Mouse (Mus musculus) heart, postnatal 0 days (tissue): ENCODE data around the gene Gns. TPM values are rescaled to one million over a fixed set of nuclear protein-coding genes. Genes with fewer than 3 reads are reported as not detected.

ENCODE experiments used
- ATAC-seq: fragments of 200-750 bp; cut with Nextera tagmentation; 2 replicates; pipeline ENCODE4 v1.8.0; 2017; ENCODE audit warnings: low read depth, moderate number of reproducible peaks, moderate library complexity; ENCODE audit not compliant: insufficient read depth
- DNase-seq: peaks from one replicate; pipeline ENCODE4 v3.0.0-alpha.2; 2016; ENCODE audit warnings: low spot score
- H3K27ac ChIP-seq: fragments of 300-500 bp; sonication (generic); 2 replicates; pipeline ENCODE4 v1.5.1; 2014; ENCODE audit warnings: low read depth, mild to moderate bottlenecking
- H3K27me3 ChIP-seq: fragments of 300-500 bp; sonication (generic); 2 replicates; pipeline ENCODE4 v1.6.1; 2014; ENCODE audit warnings: low read length, mixed read lengths; ENCODE audit not compliant: control insufficient read depth, insufficient read depth
- H3K36me3 ChIP-seq: fragments of 300-500 bp; sonication (generic); replicated peaks from 2 replicates; pipeline ENCODE4 v1.6.1; 2014; ENCODE audit warnings: low read length, mixed read lengths; ENCODE audit not compliant: control insufficient read depth, insufficient read depth
- H3K4me1 ChIP-seq: fragments of 300-500 bp; sonication (generic); 2 replicates; pipeline ENCODE4 v1.6.1; 2014; ENCODE audit warnings: antibody characterized with exemption; ENCODE audit not compliant: control insufficient read depth, insufficient read depth
- H3K4me2 ChIP-seq: fragments of 300-500 bp; sonication (generic); 2 replicates; pipeline ENCODE4 v1.6.1; 2014; ENCODE audit warnings: low read depth, mild to moderate bottlenecking, low read length, moderate library complexity
- H3K4me3 ChIP-seq: fragments of 300-500 bp; sonication (generic); 2 replicates; pipeline ENCODE4 v1.5.1; 2014; ENCODE audit warnings: low read depth, low read length
- H3K9ac ChIP-seq: fragments of 300-500 bp; sonication (generic); replicated peaks from 2 replicates; pipeline ENCODE4 v1.6.1; 2014; ENCODE audit warnings: low read depth, low read length, mixed read lengths
- H3K9me3 ChIP-seq: fragments of 300-500 bp; sonication (generic); replicated peaks from 2 replicates; pipeline ENCODE4 v1.6.1; 2016; ENCODE audit warnings: low read length; ENCODE audit not compliant: control insufficient read depth
- CTCF ChIP-seq: IDR thresholded peaks from 2 replicates; pipeline ENCODE4 v1.5.1; 2016; ENCODE audit warnings: antibody characterized with exemption, control low read depth, low read depth
- EP300 ChIP-seq: IDR thresholded peaks from 2 replicates; pipeline ENCODE4 v1.6.1; 2016; ENCODE audit warnings: antibody characterized with exemption, low read depth
- WGBS: fragments of 180-500 bp; shearing (Covaris S2); extraction: QIAGEN DNeasy Blood & Tissue Kit; methylation state at CpG from one replicate; pipeline ENCODE4 v1.1.7; 2014; 5-methylcytosine and 5-hydroxymethylcytosine counted together
- polyA plus RNA-seq: library from polyadenylated mRNA; unstranded; fragments of >200 nt; fragmentation: Nextera tagmentation; extraction: Ambion mirVana; gene quantifications from 2 replicates; pipeline ENCODE4 v1.2.1, GENCODE M21; 2015
- total RNA-seq: library from RNA; depleted of rRNA; stranded (reverse); fragments of >200 nt; gene quantifications from 2 replicates; pipeline ENCODE4 v1.2.3, GENCODE M21; 2014; ENCODE audit warnings: low replicate concordance

Gns gene
- total and polyA plus RNA-seq, 2 experiments from 2014 or later: 26.1 to 57.5 TPM

DNA sequence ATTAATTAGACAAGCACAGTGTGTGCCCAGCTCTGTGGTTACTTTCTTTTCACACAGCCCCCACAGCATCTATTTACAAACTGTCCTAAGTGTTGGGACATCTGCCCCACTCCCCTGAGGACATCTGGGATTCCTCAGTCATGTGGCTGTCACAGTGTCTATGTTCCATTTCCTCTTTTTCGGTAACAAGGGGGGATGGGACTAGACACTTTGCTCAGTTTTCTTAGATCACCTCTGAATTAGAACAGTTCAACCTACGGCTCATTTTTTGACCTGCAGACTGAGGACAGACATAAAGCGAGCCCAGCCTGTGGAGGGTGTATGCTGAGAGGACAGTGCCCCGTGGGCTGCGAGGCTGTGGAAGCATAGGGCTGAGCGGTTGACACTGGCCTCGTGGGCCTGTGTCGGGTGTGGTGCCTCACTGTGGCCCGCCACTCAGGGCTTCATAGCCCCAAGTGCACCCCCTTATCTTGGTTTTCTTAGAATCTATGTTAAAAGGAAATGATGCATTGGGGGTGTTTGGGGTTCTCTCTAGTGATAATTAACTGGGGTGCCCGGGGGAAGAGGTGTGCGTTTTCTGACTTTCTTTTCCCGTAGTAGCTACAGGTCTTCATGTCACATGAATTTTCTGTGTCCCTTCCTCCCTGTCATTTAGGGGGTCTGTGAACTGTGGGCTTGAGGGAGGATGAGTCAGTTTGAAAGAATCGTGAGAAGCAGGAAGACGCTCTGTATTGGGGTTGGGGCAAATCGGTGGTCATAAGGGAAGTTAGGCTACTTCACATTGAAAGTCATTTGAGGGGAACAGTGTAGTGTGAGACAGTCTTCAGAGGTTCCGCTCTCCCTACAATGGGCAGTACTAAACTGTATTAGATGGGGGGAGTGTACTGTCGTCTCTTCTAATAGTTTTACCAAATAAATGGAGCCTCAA lies 10.1 kb downstream of the Gns start:
- Histone ChIP-seq H3K9me3 (0 out of 2 replicates have a peak, but pooled peaks cover 4% of the 10 kb centered on the region), H3K27ac (no peak overlapping the region), H3K4me2 (no peak overlapping the region), H3K36me3 (peaks cover 68% of the 10 kb centered on the region), H3K9ac (no peak overlapping the region), H3K27me3 (no peaks in the 10 kb centered on the region), H3K4me1 (no peaks in the 10 kb centered on the region), H3K4me3 (no peak overlapping the region)
- 79% methylated on average over 17 of the region's 17 CpGs for WGBS
- TF ChIP-seq CTCF (no peak), EP300 (no peak)
- ATAC-seq (peak; percentile 11; the same call in 1 of the 2 replicates), DNase-seq (no peak)

DNA sequence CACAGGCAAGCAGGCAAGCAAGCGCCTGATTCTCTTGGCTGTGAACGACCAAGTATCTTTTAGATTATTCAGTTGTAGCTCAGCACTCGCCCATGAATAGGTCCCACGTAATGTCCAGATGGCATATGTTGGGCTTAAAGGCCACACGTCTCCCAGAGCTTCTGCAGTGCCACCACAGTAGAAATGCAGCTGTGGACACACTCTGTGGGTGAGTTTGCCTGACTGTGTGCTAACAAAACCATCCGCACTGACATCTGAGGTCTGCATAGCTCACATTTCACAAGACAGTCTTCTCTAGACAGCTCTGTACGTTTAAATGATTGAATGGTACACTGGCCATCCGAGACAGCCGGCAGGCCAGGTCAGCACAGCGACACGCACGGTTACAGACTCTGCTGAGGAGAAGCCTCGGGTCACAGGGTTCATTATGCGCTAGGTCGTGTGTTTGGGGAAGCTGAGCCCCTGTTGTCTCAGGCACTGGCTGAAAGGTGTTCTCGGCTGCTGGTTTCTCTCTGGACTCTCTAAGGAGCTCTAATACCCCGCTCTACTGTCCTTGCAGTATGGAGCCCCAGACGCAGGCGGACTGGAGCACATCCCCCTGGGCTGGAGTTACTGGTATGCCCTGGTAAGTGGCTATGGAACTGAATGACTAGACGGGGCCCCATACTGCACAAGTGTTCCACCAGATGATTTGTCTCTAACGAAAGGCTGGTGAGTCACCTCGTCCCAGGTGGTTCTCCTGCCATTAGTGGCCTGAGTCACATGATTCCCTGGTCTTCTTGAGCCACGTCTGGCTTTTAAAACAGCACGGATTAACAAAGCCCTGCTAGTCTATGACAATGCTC lies 11.0 kb downstream of the Gns start:
- ATAC-seq (no peak), DNase-seq (no peak)
- no peak overlapping the region for H3K27ac ChIP-seq
- H3K4me2 ChIP-seq: no peak overlapping the region
- no peaks in the 10 kb centered on the region for H3K27me3 ChIP-seq
- no peak overlapping the region for H3K9ac ChIP-seq
- 0 out of 2 replicates have a peak, but pooled peaks cover 4% of the 10 kb centered on the region for H3K9me3 ChIP-seq
- H3K36me3 ChIP-seq: peaks cover 76% of the 10 kb centered on the region
- H3K4me1 ChIP-seq: no peaks in the 10 kb centered on the region
- 77% methylated on average over 24 of the region's 24 CpGs for WGBS
- TF ChIP-seq EP300 (no peak), CTCF (no peak)
- no peak overlapping the region for H3K4me3 ChIP-seq

DNA sequence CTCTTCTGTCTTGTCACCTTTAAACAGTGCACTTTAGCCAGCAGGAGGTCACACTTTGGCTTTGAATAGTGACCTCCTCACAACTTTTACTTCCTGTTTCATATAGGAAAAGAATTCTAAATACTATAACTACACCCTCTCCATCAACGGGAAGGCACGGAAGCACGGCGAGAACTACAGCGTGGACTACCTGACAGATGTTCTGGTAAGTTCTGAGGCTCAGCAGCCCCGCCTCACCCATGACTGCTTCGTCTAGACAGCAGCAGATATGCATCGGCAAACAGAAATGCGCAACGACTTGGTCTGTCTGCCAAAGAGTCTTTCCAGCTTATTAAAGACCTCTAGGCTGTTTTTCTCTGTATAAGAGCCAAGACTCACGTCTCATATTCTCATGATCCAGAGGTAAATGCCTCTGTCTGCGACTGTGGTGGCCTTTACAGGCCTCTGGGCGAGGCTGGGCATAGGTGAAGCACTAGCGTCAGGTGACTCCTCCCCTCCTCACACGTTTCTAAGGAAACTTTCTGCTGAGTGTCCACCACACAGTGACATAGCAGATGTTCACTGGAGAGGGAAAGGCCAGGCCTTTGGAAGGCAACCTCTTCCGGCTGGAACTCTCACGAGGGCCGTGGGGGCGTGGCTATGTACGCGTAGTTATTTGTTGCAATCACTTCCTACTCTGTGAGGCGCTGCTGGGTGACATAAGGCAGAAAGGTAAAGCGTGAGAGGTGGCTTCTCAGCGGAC lies 11.8 kb downstream of the Gns start:
- 0 out of 2 replicates have a peak, but pooled peaks cover 4% of the 10 kb centered on the region for H3K9me3 ChIP-seq
- TF ChIP-seq EP300: no peak
- no peak for TF ChIP-seq CTCF
- no peaks in the 10 kb centered on the region for H3K4me1 ChIP-seq
- no peak overlapping the region for H3K4me2 ChIP-seq
- DNase-seq: no peak
- H3K9ac ChIP-seq: no peak overlapping the region
- WGBS: 90% methylated on average over 24 of the region's 24 CpGs
- H3K27ac ChIP-seq: no peak overlapping the region
- H3K27me3 ChIP-seq: no peaks in the 10 kb centered on the region
- ATAC-seq: no peak
- H3K4me3 ChIP-seq: no peak overlapping the region
- peaks cover 79% of the 10 kb centered on the region for H3K36me3 ChIP-seq

DNA sequence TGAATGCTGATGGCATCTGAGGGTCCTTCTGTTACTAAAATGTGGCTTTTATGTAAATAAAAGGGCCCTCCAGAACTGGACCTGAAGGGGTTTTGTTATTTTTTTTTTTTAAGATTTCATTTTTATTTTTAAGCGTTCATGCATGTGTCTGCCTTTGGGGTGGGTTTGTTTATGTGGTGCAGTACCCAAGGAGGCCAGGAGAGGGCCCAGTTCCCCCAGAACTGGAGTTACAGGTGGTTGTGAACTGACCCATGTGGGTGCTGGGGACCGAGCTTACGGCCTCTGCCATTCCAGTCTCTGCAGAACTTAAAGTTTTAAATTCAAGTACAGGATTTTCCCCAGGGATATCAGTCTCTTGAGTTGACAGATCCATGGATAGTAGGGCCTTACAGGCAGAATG lies 14.5 kb downstream of the Gns start:
- Histone ChIP-seq H3K9ac (no peak overlapping the region), H3K27ac (no peak overlapping the region), H3K4me2 (no peak overlapping the region), H3K4me3 (no peak overlapping the region), H3K27me3 (no peaks in the 10 kb centered on the region), H3K9me3 (0 out of 2 replicates have a peak, but pooled peaks cover 4% of the 10 kb centered on the region), H3K36me3 (peaks cover 91% of the 10 kb centered on the region), H3K4me1 (no peaks in the 10 kb centered on the region)
- WGBS: 95% methylated on average over 3 of the region's 3 CpGs
- no peak for ATAC-seq
- DNase-seq: no peak
- TF ChIP-seq EP300 (no peak), CTCF (no peak)

DNA sequence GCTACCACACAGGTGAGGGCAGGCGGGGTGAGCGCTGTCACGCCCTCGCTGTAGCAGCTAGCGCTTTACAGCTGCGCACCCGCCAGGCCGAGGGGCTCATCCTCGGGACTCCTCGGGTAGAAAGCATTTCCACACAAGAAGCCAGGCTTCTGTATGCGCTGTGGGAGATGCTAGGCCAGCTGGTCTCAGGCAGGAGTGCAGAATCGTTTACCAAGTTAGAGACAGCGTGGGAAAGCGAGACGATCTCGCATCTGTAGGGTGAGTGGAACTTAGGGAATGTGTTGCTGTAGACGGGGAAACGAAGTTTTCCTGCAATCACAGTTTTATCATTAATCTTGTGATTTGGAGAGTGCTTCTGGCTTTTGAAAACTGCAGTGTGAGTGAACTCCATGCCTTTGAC lies 16.4 kb downstream of the Gns start:
- 86% methylated on average over 18 of the region's 18 CpGs for WGBS
- H3K36me3 ChIP-seq: peaks cover 79% of the 10 kb centered on the region
- no peaks in the 10 kb centered on the region for H3K4me1 ChIP-seq
- H3K9ac ChIP-seq: no peak overlapping the region
- ATAC-seq (no peak), DNase-seq (no peak)
- H3K27ac ChIP-seq: no peak overlapping the region
- H3K4me3 ChIP-seq: no peak overlapping the region
- H3K9me3 ChIP-seq: 0 out of 2 replicates have a peak, but pooled peaks cover 4% of the 10 kb centered on the region
- H3K4me2 ChIP-seq: no peak overlapping the region
- TF ChIP-seq CTCF (no peak), EP300 (no peak)
- H3K27me3 ChIP-seq: no peaks in the 10 kb centered on the region
